Mouse (Mus musculus) CH12.LX (cell line): ENCODE data around the gene Lamtor2. TPM values are rescaled to one million over a fixed set of nuclear protein-coding genes. Genes with fewer than 3 reads are reported as not detected.

ENCODE experiments used
- DNase-seq: peaks from one replicate; pipeline ENCODE4 v3.0.0-alpha.2; 2013; ENCODE audit errors: extremely low read depth
- H3K27ac ChIP-seq: 2 replicates; pipeline ENCODE4 v1.5.1; 2012; ENCODE audit warnings: low read depth, mild to moderate bottlenecking, control low read depth, moderate library complexity; ENCODE audit not compliant: insufficient read depth
- H3K27me3 ChIP-seq: replicated peaks from 2 replicates; pipeline ENCODE3; 2012; ENCODE audit warnings: inconsistent platforms
- H3K36me3 ChIP-seq, 2 experiments: replicated peaks in 1 of 2; 2 replicates each; pipeline versions ENCODE3 to v1.6.1; 2012; ENCODE audit warnings: inconsistent platforms in 1 of 2, low read length in 1 of 2, mild to moderate bottlenecking in 1 of 2, mixed read lengths in 1 of 2, moderate library complexity in 1 of 2; ENCODE audit not compliant: control insufficient read depth in 1 of 2, insufficient read depth in 1 of 2
- H3K4me1 ChIP-seq, 2 experiments: 2 replicates each; pipeline ENCODE4 v1.6.1; 2012; ENCODE audit warnings: inconsistent platforms in 1 of 2, moderate library complexity in 1 of 2; ENCODE audit not compliant: insufficient read depth in 2 of 2, control insufficient read depth in 1 of 2
- H3K4me2 ChIP-seq: 2 replicates; pipeline ENCODE4 v1.6.1; 2012; ENCODE audit warnings: low read depth, mild to moderate bottlenecking, control low read depth; ENCODE audit not compliant: poor library complexity, insufficient read depth, severe bottlenecking
- H3K4me3 ChIP-seq, 3 experiments: fragments of 150-350 bp in 1 of 3; sonication (generic) in 1 of 3; replicated peaks in 1 of 3; 2 replicates each; pipeline versions ENCODE3 to v1.5.1; 2011 to 2012; ENCODE audit warnings: low read depth in 2 of 3, low read length in 2 of 3, mild to moderate bottlenecking in 2 of 3, moderate library complexity in 2 of 3, control low read depth in 1 of 3, improper control_type of control experiment in 1 of 3, inconsistent platforms in 1 of 3, mixed read lengths in 1 of 3; ENCODE audit not compliant: poor library complexity in 1 of 3
- H3K79me2 ChIP-seq: replicated peaks from 2 replicates; pipeline ENCODE4 v1.6.1; 2012; ENCODE audit warnings: mild to moderate bottlenecking, moderate library complexity; ENCODE audit not compliant: control insufficient read depth, poor library complexity, insufficient read depth, severe bottlenecking; ENCODE audit errors: extremely low read depth
- H3K9ac ChIP-seq: 2 replicates; pipeline ENCODE4 v1.6.1; 2012; ENCODE audit warnings: low read depth, mild to moderate bottlenecking, control low read depth, moderate library complexity; ENCODE audit not compliant: insufficient read depth
- H3K9me3 ChIP-seq: replicated peaks from 2 replicates; pipeline ENCODE3; 2012; ENCODE audit warnings: low read length, inconsistent platforms, mixed read lengths
- BHLHE40 ChIP-seq: IDR thresholded peaks from 2 replicates; pipeline ENCODE4 v1.6.1; 2011; ENCODE audit warnings: mild to moderate bottlenecking, low read depth, low read length, improper control_type of control experiment
- CHD1 ChIP-seq: IDR thresholded peaks from 2 replicates; pipeline ENCODE4 v1.6.1; 2012; ENCODE audit warnings: low read depth, low read length, improper control_type of control experiment, inconsistent platforms
- CTCF ChIP-seq, 2 experiments: IDR thresholded peaks in 1 of 2; conservative IDR thresholded peaks in 1 of 2; 2 replicates each; pipeline ENCODE4 v1.5.1; 2011 to 2012; ENCODE audit warnings: low read depth in 2 of 2, low read length in 2 of 2, improper control_type of control experiment in 1 of 2, inconsistent platforms in 1 of 2, mild to moderate bottlenecking in 1 of 2, moderate library complexity in 1 of 2
- E2F4 ChIP-seq: IDR thresholded peaks from 2 replicates; pipeline ENCODE4 v1.6.1; 2011; ENCODE audit warnings: low read depth, low read length, improper control_type of control experiment; ENCODE audit not compliant: insufficient replicate concordance
- ELF1 ChIP-seq: IDR thresholded peaks from 2 replicates; pipeline ENCODE4 v1.6.1; 2014; ENCODE audit warnings: low read depth, mild to moderate bottlenecking, inconsistent platforms, low read length, improper control_type of control experiment
- ETS1 ChIP-seq: conservative IDR thresholded peaks from 2 replicates; pipeline ENCODE4 v1.6.1; 2012; ENCODE audit warnings: low read depth, mild to moderate bottlenecking, inconsistent platforms, low read length, improper control_type of control experiment, moderate library complexity
- GABPA ChIP-seq: IDR thresholded peaks from 2 replicates; pipeline ENCODE4 v1.6.1; 2012; ENCODE audit warnings: low read depth, low read length, improper control_type of control experiment, inconsistent platforms; ENCODE audit not compliant: insufficient replicate concordance
- HCFC1 ChIP-seq: IDR thresholded peaks from 2 replicates; pipeline ENCODE4 v1.6.1; 2012; ENCODE audit warnings: low read depth, mild to moderate bottlenecking, inconsistent platforms, low read length, improper control_type of control experiment
- MAX ChIP-seq: IDR thresholded peaks from 2 replicates; pipeline ENCODE4 v1.6.1; 2011; ENCODE audit warnings: low read length, improper control_type of control experiment
- MAZ ChIP-seq: IDR thresholded peaks from 2 replicates; pipeline ENCODE4 v1.6.1; 2012; ENCODE audit warnings: low read depth, mild to moderate bottlenecking, inconsistent platforms, low read length, improper control_type of control experiment, moderate library complexity
- MXI1 ChIP-seq: IDR thresholded peaks from 2 replicates; pipeline ENCODE4 v1.6.1; 2011; ENCODE audit warnings: mild to moderate bottlenecking, low read depth, low read length, improper control_type of control experiment
- MYC ChIP-seq: IDR thresholded peaks from 2 replicates; pipeline ENCODE4 v1.6.1; 2011; ENCODE audit warnings: low read depth, mild to moderate bottlenecking, improper control_type of control experiment, low read length
- NELFE ChIP-seq: IDR thresholded peaks from 2 replicates; pipeline ENCODE4 v1.6.1; 2011; ENCODE audit warnings: low read depth, low read length, improper control_type of control experiment
- NRF1 ChIP-seq: IDR thresholded peaks from 2 replicates; pipeline ENCODE4 v1.6.1; 2014; ENCODE audit warnings: low read depth, mild to moderate bottlenecking, inconsistent platforms, low read length, improper control_type of control experiment, moderate library complexity
- PAX5 ChIP-seq: IDR thresholded peaks from 2 replicates; pipeline ENCODE4 v1.6.1; 2012; ENCODE audit warnings: low read length, inconsistent platforms, mixed read lengths
- POLR2A ChIP-seq: IDR thresholded peaks from 2 replicates; pipeline ENCODE4 v1.6.1; 2011; ENCODE audit warnings: low read depth, mild to moderate bottlenecking, improper control_type of control experiment, low read length
- POLR2AphosphoS2 ChIP-seq: IDR thresholded peaks from 2 replicates; pipeline ENCODE4 v1.6.1; 2011; ENCODE audit warnings: low read depth, low read length, improper control_type of control experiment
- RAD21 ChIP-seq: IDR thresholded peaks from 2 replicates; pipeline ENCODE4 v1.6.1; 2011; ENCODE audit warnings: low read depth, mild to moderate bottlenecking, low read length, improper control_type of control experiment, moderate library complexity
- RCOR1 ChIP-seq: conservative IDR thresholded peaks from 2 replicates; pipeline ENCODE4 v1.6.1; 2012; ENCODE audit warnings: low read depth, mild to moderate bottlenecking, inconsistent platforms, low read length, improper control_type of control experiment
- SIN3A ChIP-seq: IDR thresholded peaks from 2 replicates; pipeline ENCODE4 v1.6.1; 2012; ENCODE audit warnings: low read length, improper control_type of control experiment, inconsistent platforms
- SMC3 ChIP-seq: IDR thresholded peaks from 2 replicates; pipeline ENCODE4 v1.6.1; 2011; ENCODE audit warnings: low read depth, low read length, improper control_type of control experiment
- TBP ChIP-seq: conservative IDR thresholded peaks from 2 replicates; pipeline ENCODE4 v1.6.1; 2011; ENCODE audit warnings: low read depth, low read length, improper control_type of control experiment
- UBTF ChIP-seq: IDR thresholded peaks from 2 replicates; pipeline ENCODE4 v1.6.1; 2012; ENCODE audit warnings: low read depth, mild to moderate bottlenecking, inconsistent platforms, low read length, improper control_type of control experiment, moderate library complexity
- USF1 ChIP-seq: IDR thresholded peaks from 2 replicates; pipeline ENCODE4 v1.6.1; 2014; ENCODE audit warnings: low read depth, mild to moderate bottlenecking, inconsistent platforms, low read length, improper control_type of control experiment
- USF2 ChIP-seq: conservative IDR thresholded peaks from 2 replicates; pipeline ENCODE4 v1.6.1; 2011; ENCODE audit warnings: low read depth, low read length, improper control_type of control experiment
- ZC3H11A ChIP-seq: IDR thresholded peaks from 2 replicates; pipeline ENCODE4 v1.6.1; 2012; ENCODE audit warnings: low read depth, mild to moderate bottlenecking, inconsistent platforms, low read length, improper control_type of control experiment
- ZMIZ1 ChIP-seq: IDR thresholded peaks from 2 replicates; pipeline ENCODE4 v1.6.1; 2012; ENCODE audit warnings: low read depth, mild to moderate bottlenecking, inconsistent platforms, low read length, improper control_type of control experiment
- dilution Hi-C: fragments of 300-500 bp; cut with MboI; formaldehyde crosslinking; loops from 2 replicates; pipeline ENCODE4 v1.14.3; 2020; ENCODE audit warnings: low sequenced_read_pairs; ENCODE audit not compliant: extremely low pct_unique_long_range_greater_than_20kb, extremely low pct_ligation_motif_present
- in situ Hi-C: fragments of 300-500 bp; cut with MboI; formaldehyde crosslinking; loops from 3 replicates; pipeline ENCODE4 v1.14.3; 2019; ENCODE audit warnings: low sequenced_read_pairs, low pct_ligation_motif_present, low pct_unique_long_range_greater_than_20kb, mixed read lengths
- polyA plus RNA-seq: library from polyadenylated mRNA; unstranded; fragments of >175 nt; gene quantifications from 2 replicates; pipeline ENCODE4 v1.2.1, GENCODE M21; 2012; ENCODE audit warnings: low read depth; ENCODE audit not compliant: insufficient read length
- total RNA-seq, 2 experiments: library from RNA; depleted of rRNA; stranded (reverse); fragments of 300-350 nt in 1 of 2; fragments of >200 nt in 1 of 2; gene quantifications; 2 replicates each; pipeline ENCODE4 v1.2.3; 2012 to 2014

Lamtor2 gene
- total and polyA plus RNA-seq, 3 experiments, result 44.0 to 96.6 (median 56.0) TPM

- no peak for TF ChIP-seq CHD1
- TF ChIP-seq RAD21, result peak; percentile 97
- peak; percentile 82 for TF ChIP-seq MAZ
- peak; percentile 52 for TF ChIP-seq ELF1
- no peak for TF ChIP-seq PAX5
- TF ChIP-seq ZC3H11A, result peak; percentile 96
- TF ChIP-seq NRF1, result no peak; the same call in none of the 2 replicates
- peak; percentile 98 for TF ChIP-seq ETS1
- peak; percentile 92 for TF ChIP-seq BHLHE40
- TF ChIP-seq SMC3, result peak; percentile 99
- TF ChIP-seq UBTF, result no peak
- no peak for TF ChIP-seq USF2
- peak; percentile 62; the same call in 1 of the 2 replicates for TF ChIP-seq MAX
- TF ChIP-seq POLR2AphosphoS2, result no peak
- no peak for TF ChIP-seq NELFE
- no peak for TF ChIP-seq GABPA
- no peak for TF ChIP-seq E2F4
- peak; percentile 98; the same call in 1 of the 2 replicates for TF ChIP-seq RCOR1
- TF ChIP-seq SIN3A, result peak; percentile 96
Observed at GRCm38 (mm10) chr3:88521803-88522331, 31.0 kb downstream of the Lamtor2 start (continued).

- no peak overlapping the region for H3K27ac ChIP-seq
- peaks cover 23 to 41% of the 10 kb centered on the region in 2 experiments for H3K4me1 ChIP-seq
- H3K9me3 ChIP-seq, result no peaks in the 10 kb centered on the region
- H3K4me3 ChIP-seq, result no peak overlapping the region
- peak overlapping the region; percentile 74 for H3K4me2 ChIP-seq
- in situ Hi-C loops, result loop anchor here (5.0 kb wide), 2 partner anchors 34 to 114 kb away; no protein-coding TSS in a partner anchor
- peaks cover 9 to 26% of the 10 kb centered on the region in 2 experiments for H3K36me3 ChIP-seq
- dilution Hi-C loops, result no loop called here
- H3K79me2 ChIP-seq, result no peaks in the 10 kb centered on the region
- H3K9ac ChIP-seq, result no peak overlapping the region
- TF ChIP-seq POLR2A (no peak), POLR2AphosphoS2 (no peak), SMC3 (no peak), USF1 (no peak), ZC3H11A (no peak), ZMIZ1 (no peak), NELFE (no peak), TBP (no peak), HCFC1 (no peak), MXI1 (no peak), MYC (no peak), CTCF (conservative IDR thresholded peaks at IDR 0.05 in 1 of 2, IDR thresholded peaks at IDR 0.05 in 1 of 2; ENCODE audit: low read depth in 2 of 2, low read length in 2 of 2) (no peak), CHD1 (no peak; the same call in 1 of the 2 replicates)
- DNase-seq, result no peak
- peaks cover 16% of the 10 kb centered on the region for H3K27me3 ChIP-seq
Observed at GRCm38 (mm10) chr3:88521156-88521555, 31.7 kb downstream of the Lamtor2 start.
